Mouse (Mus musculus) cerebellum, postnatal 14 days (tissue): ENCODE measurements at regions not wholly inside any gene's neighbourhood (a gene's known extent, or its start where the extent isn't known, plus 50 kb on each side); places are given as distances from the start of the nearest gene placed in this dataset.

Source experiments
- DNase-seq, 2 experiments: peaks; one replicate each; pipeline ENCODE4 v3.0.0; 2021; ENCODE audit warnings: mixed read lengths in 2 of 2

GRCm38 (mm10) chr13:71653212-71653938 lies 310.1 kb downstream of the Irx1 start:
- no peak for DNase-seq

DNA sequence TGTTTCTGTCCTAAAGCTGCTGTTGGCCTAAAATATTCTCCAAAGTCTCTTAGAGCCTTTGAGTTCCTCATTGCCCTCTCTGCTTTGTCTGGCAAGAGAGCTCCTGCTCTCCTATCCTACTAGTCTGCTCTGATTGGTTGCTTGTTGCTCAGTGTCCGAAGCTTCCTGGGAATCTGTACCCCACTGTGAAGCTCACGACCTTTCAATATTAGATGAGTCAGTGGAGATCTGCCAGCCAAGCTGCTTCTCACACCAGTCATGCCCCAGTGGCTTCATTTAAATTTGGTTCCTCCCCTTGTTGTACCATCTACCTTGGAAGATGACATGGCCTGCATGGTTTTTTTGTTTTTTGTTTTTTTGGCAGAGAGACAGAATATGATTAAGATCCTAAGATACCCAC lies 313.6 kb downstream of the Irx1 start:
- DNase-seq: peak in 1 of 2 experiments; percentile 2

- no peak for DNase-seq
Observed at GRCm38 (mm10) chr13:71649031-71649430, 314.5 kb downstream of the Irx1 start.

GRCm38 (mm10) chr13:71631447-71631846 lies 332.1 kb downstream of the Irx1 start:
- DNase-seq: no peak

DNA sequence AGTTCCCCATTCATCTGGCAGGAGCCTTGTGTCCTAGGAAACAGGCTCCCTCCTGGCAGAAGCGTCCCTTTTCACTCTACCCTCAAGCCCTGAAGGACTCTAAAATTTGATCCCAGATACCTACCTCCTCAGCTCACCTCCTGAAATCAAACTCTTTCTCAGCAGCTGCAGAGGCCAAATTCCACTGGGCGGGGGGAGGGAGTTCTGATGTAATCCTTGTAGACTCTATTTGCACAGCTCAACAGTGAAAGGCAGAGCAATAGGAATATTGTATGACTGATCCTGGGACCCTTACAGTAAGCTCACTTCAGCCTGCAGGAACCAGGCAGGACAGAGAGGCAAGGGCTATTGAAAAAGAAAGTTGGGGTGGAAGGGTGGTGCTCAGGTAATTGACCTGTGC lies 346.3 kb downstream of the Irx1 start:
- DNase-seq: no peak

- DNase-seq: no peak
Observed at GRCm38 (mm10) chr13:71612393-71613179, 350.9 kb downstream of the Irx1 start.

GRCm38 (mm10) chr13:71582486-71582885 lies 381.0 kb downstream of the Irx1 start:
- no peak for DNase-seq

- DNase-seq: no peak
Observed at GRCm38 (mm10) chr13:71565895-71566294, 397.6 kb downstream of the Irx1 start.

DNA sequence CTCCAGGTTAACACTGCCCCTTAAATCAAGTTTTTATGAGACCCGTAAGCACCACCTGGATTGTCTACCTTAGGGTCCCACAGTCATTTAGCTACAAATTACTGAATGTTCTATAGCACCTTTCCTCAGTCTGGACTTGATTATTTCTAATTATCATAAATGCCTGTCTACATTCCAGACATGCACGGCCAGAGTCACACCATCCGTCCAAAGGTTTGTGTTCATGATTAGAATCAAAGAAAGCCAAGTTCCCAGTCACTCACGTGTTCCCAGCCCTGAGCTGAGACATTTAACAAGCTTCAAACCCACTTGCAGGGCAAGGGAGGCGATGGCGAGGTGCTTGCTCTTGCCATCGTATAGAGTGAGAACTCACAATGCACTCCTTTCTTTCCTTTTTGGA lies 398.1 kb downstream of the Irx1 start:
- DNase-seq: no peak

- DNase-seq: peak; percentile 3 to 6
Observed at GRCm38 (mm10) chr13:71558477-71559215, 404.9 kb downstream of the Irx1 start.

- no peak for DNase-seq
Observed at GRCm38 (mm10) chr13:71555471-71555870, 408.1 kb downstream of the Irx1 start.

GRCm38 (mm10) chr13:71550109-71550508 lies 413.4 kb downstream of the Irx1 start:
- no peak for DNase-seq

- no peak for DNase-seq
Observed at GRCm38 (mm10) chr13:71549206-71549831, 414.2 kb downstream of the Irx1 start.

DNA sequence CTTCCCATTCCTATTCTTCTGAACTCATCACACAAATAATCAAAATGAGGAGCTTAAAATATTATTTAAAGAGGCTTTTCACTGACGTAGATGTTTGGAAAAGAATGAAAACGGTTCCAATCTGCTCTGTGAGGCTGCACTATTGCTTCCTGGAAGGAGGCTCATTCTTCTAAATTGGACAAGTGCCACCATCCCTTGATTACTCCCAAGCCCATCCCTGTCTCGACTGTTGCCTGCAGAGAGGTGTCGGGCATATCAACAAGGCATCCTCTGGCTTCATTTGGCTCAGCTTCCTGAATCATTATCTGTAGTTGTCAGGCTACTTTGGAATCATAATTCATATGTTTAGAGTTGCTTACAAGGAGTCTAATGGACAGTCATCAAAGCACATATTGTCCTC lies 425.3 kb downstream of the Irx1 start:
- peak; percentile 11 to 28 for DNase-seq

DNA sequence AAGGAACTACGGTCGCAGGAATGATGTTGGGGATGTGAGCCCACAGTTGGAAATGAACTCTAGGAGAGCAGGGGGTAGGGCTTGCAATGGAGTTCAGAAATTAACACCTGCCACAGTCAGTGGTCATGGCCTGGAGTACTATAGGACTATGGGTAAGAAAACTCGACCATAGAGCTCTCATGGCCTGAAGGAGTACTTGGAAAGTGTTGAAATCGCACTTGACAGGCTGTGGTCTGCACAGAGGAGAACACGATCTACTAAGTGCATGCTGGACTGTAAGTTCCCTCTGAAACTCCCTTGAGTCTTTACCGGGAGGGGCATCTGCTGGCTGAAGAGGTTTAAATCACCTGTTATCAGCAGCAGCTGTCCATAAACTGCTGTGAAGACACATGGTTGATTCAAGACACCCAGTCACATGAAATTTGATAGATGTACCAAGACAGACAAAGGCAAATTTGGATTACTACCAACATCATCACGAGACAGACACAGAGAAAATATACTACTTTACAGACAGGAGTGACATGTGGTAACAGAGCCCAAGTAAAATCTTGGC lies 430.6 kb downstream of the Irx1 start:
- DNase-seq: no peak

DNA sequence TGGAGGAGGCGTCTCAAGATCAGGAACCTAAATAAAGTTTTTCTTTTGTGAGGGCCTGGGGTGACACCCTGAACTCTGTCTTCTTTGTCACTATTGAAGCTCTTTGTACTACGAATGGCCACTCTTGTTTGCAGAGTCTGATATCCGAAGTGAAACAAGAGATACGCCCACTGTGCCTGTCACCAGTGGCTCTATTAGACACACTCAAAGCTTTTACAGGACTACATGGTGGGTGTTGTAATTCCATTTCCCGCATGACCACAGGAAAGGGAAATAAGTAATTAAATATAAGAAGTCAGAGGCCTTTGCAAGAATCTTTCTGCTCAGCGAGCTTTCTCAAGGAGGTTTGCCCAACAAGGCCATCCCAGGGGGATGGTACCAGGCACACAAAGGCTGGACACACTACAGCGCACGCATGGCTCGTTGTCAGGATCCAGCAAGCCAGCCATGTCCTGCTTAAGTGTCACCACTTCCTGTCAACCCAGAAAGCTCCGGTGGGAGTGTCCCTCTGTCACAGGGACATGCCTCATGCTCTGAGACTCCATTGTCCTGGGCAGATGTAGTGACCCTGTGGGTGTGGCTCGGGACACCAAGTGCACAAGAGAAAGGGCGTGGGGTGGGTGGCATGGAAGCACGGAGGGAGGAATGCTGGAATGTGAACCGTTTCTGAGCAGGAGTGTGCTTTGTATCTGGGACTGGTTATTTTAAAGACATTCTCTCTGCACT lies 434.0 kb downstream of the Irx1 start:
- DNase-seq: no peak

- no peak for DNase-seq
Observed at GRCm38 (mm10) chr13:71517776-71518175, 445.7 kb downstream of the Irx1 start.

DNA sequence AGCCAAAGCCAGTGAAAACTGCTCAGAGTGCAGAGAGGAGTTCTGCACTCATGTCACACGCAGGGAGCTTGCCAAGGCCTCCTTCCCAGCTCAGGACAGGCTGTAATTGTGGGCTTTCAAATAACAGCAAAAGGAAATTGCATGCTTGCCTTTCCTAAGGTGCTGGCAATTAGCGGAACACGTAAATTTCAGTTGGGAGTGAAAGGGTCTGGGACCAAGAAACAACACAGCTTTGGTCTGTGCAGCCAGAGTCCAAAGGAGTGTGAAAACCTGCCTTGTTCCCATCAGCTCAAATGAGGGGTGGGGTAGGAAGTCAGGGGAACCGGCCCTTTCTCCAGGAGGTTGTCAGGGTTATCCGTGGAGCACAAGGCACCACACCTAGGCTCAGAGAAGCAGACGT lies 450.3 kb downstream of the Irx1 start:
- no peak for DNase-seq

- DNase-seq: peak; percentile 5 to 10
Observed at GRCm38 (mm10) chr13:71507956-71508401, 455.5 kb downstream of the Irx1 start.

DNA sequence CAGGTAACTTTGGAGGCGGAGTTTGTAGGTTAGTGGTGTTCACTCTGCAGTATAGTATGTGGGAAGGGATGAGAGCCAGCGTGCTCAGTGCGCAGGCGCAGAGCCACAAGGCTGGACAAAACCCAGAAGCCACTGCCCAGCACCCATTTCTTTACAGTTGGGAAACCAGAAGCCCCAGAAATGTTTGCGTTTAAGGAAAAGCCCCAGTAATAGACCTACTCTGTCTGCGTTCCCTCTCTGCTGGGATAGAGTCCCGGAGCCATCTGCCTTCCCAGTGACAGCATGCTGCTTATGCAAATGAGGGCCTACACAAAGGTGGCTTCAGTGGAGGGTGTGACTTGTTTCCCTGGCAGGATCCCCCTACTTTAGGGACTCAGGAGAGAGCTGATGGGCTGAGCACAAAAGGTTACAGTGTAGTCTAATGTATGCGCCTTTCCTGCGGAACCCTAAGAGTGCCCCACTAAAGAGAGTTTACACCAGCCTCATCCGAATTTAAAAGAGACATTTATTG lies 456.0 kb downstream of the Irx1 start:
- peak; percentile 57 for DNase-seq

GRCm38 (mm10) chr13:71506777-71507176 lies 456.7 kb downstream of the Irx1 start:
- DNase-seq: no peak

- no peak for DNase-seq
Observed at GRCm38 (mm10) chr13:71489773-71490172, 473.8 kb downstream of the Irx1 start.
